Mouse (Mus musculus): ENCODE data around the gene Tctex1d4. TPM values are rescaled to one million over a fixed set of nuclear protein-coding genes. Genes with fewer than 3 reads are reported as not detected.

Gene Tctex1d4
- not detected in 2 replicates for polyA plus RNA-seq (2014; fragmentation: Nextera tagmentation; extraction: Ambion mirVana)

DNA sequence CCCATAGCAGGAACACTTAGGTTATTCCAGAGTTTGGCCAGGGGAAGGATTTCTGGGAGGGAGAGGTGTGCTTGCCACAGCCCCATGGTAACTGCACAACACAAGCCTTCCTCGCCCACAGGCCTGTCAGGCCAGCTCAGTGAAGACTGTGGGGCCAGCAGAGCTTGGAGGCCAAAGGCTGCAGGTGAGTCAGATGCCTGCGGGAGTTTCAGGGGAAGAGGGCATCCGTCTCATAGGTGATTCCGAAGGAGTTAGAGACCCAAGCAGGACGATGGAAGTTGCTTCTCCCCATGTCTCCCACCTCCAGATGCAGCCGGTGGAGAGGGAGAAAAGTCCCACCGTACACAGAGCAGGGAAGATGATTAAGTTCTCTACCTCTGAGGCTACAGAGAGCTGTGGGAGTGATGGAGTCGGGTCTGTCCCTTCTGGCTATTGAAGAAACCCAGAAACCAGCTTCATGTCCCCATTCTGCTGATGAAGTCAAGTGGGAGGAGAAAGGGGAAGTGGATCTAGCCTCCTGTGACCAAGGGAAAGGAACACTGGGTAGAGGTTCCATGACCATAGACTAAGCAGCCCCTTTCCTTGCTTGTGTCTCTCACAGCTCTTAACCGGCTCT lies at the start of gene Tctex1d4:
Gene Tctex1d4 (plus strand): TSS at position 120 of the 616 bp plus-strand sequence.
- WGBS: 69% methylated on average over 9 of the region's 9 CpGs
- no peaks in the 10 kb centered on the region for H3K9me3 ChIP-seq (ENCODE audit: control insufficient read depth, low read length)
- no peak for ATAC-seq (ENCODE audit: insufficient number of reproducible peaks, insufficient read depth, low FRiP score, low read depth)
- H3K27ac ChIP-seq (replicated peaks in 1 of 2; ENCODE audit: control insufficient read depth in 1 of 2, insufficient read depth in 1 of 2, low read depth in 2 of 2, low read length in 2 of 2): peak within 1 kb of the TSS; percentile 88 to 89
- H3K36me3 ChIP-seq (ENCODE audit: control insufficient read depth, insufficient read depth, low read length): peaks cover 10% of the 10 kb centered on the region; the same call in 1 of the 2 replicates
- H3K4me1 ChIP-seq (ENCODE audit: control insufficient read depth in 2 of 2, insufficient read depth in 2 of 2, low read length in 2 of 2): peaks cover 14 to 19% of the 10 kb centered on the region in 2 experiments
- H3K9ac ChIP-seq (ENCODE audit: low read length): peak within 1 kb of the TSS; percentile 47; the same call in 1 of the 2 replicates
- H3K4me3 ChIP-seq (ENCODE audit: control insufficient read depth in 1 of 2, insufficient read depth in 1 of 2, low read depth in 1 of 2, low read length in 2 of 2): no peak within 1 kb of the TSS
- no peak within 1 kb of the TSS for H3K4me2 ChIP-seq (ENCODE audit: low read length)
- no peaks in the 10 kb centered on the region; the same call in 1 of the 2 replicates for H3K27me3 ChIP-seq (ENCODE audit: control insufficient read depth, insufficient read depth, low read length)

DNA sequence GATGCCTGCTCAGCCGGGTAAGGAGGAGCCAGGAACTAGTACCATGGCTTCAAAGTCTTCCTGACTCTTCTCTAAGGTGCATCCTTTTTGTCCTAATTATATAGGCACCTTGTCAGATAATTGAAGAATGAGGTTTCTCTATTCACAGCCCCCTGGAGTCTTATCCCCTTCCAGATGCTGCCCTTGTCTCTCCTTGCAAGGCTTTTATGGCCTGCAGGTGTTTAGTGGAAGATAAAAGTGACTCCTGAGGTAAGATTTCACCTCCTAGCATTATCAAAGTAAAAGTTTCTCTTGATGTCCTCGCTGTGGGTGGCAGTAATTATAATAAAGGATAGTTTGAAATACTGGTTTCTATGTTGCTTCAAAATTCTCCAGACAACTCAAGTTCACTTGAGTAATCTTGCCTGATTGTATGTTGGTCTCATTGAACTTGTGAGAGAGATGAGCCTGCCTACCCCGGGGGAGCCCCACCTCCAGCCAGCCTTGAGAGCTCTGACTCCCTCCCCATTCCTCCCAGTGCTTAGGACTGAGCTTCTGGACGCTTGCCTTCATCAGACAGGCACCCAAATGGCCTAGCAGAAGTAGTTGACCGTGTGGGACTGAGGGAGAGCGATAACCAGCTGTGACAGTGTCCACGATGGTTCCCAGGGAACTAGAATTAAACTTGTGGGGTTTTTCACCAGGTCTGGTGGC lies 38.5 kb upstream of the Tctex1d4 start:
- H3K36me3 ChIP-seq (ENCODE audit: control insufficient read depth, insufficient read depth, low read length): peaks cover 22% of the 10 kb centered on the region
- no peaks in the 10 kb centered on the region for H3K9me3 ChIP-seq (ENCODE audit: control insufficient read depth, low read length)
- no peak overlapping the region for H3K9ac ChIP-seq (ENCODE audit: low read length)
- no peak overlapping the region for H3K27ac ChIP-seq (replicated peaks in 1 of 2; ENCODE audit: control insufficient read depth in 1 of 2, insufficient read depth in 1 of 2, low read depth in 2 of 2, low read length in 2 of 2)
- H3K4me2 ChIP-seq (ENCODE audit: low read length): no peak overlapping the region
- H3K4me3 ChIP-seq (ENCODE audit: control insufficient read depth in 1 of 2, insufficient read depth in 1 of 2, low read depth in 1 of 2, low read length in 2 of 2): no peak overlapping the region
- H3K4me1 ChIP-seq (ENCODE audit: control insufficient read depth in 2 of 2, insufficient read depth in 2 of 2, low read length in 2 of 2): no peaks in the 10 kb centered on the region
- WGBS: 77% methylated on average over 7 of the region's 7 CpGs
- no peaks in the 10 kb centered on the region for H3K27me3 ChIP-seq (ENCODE audit: control insufficient read depth, insufficient read depth, low read length)
- no peak for ATAC-seq (ENCODE audit: insufficient number of reproducible peaks, insufficient read depth, low FRiP score, low read depth)

DNA sequence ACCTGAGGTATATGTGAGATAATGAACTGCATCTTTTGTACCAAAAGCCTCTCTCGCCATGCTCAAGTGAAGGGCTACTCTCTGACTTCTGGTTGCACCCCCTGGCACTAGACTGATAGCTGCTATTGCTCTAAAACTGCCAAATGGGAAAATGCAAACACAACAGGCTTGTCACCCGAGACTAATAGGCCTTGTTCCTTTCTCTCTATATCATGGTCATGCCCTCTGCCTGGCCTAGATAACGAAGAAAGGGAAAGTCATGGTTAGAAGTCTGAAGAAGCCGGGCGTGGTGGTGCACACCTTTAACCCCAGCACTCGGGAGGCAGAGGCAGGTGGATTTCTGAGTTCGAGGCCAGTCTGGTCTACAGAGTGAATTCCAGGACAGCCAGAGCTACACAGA lies 36.0 kb upstream of the Tctex1d4 start:
- H3K4me3 ChIP-seq (ENCODE audit: control insufficient read depth in 1 of 2, insufficient read depth in 1 of 2, low read depth in 1 of 2, low read length in 2 of 2): no peak overlapping the region
- H3K4me2 ChIP-seq (ENCODE audit: low read length): no peak overlapping the region
- H3K27me3 ChIP-seq (ENCODE audit: control insufficient read depth, insufficient read depth, low read length): no peaks in the 10 kb centered on the region
- peaks cover 18% of the 10 kb centered on the region for H3K36me3 ChIP-seq (ENCODE audit: control insufficient read depth, insufficient read depth, low read length)
- H3K4me1 ChIP-seq (ENCODE audit: control insufficient read depth in 2 of 2, insufficient read depth in 2 of 2, low read length in 2 of 2): peaks cover 0 to 2% of the 10 kb centered on the region in 2 experiments; a peak in 1 of 4 replicates
- ATAC-seq (ENCODE audit: insufficient number of reproducible peaks, insufficient read depth, low FRiP score, low read depth): no peak
- no peak overlapping the region for H3K9ac ChIP-seq (ENCODE audit: low read length)
- H3K9me3 ChIP-seq (ENCODE audit: control insufficient read depth, low read length): no peaks in the 10 kb centered on the region
- 81% methylated on average over 7 of the region's 7 CpGs for WGBS
- no peak overlapping the region for H3K27ac ChIP-seq (replicated peaks in 1 of 2; ENCODE audit: control insufficient read depth in 1 of 2, insufficient read depth in 1 of 2, low read depth in 2 of 2, low read length in 2 of 2)

DNA sequence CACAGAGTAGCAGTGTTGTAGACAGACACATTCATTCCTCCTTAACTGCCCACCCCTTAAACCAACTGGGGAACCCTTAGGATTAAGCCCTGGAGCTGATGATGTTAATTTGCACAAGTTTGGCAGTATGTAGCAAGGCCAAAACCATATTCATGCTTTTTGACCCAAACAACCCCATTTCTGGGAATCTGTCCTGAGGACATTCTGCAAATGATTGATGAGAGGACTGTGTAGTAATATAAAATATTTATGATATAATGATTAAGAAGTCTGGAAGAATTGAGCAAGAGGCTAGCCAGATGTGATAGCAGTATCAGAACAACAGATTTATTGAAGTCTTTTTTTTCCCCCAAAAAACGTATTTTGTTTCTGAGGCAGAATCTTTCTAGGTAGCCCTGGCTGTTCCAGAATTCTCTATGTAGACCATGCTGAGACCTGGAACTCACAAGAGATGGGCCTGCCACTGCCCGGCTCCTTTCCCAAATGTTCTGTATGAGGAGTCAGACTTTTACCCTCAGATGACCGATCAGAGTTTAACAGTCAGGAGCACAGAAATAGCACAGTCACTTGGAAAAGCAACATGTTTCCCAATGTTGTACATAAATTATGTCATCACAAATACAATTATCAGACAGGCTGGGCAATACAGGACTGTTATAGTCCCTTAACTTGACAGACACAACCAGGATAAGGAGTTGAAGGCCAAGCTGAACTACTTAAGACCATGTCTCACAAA lies 31.8 kb upstream of the Tctex1d4 start:
- H3K9ac ChIP-seq (ENCODE audit: low read length): no peak overlapping the region
- H3K27ac ChIP-seq (replicated peaks in 1 of 2; ENCODE audit: control insufficient read depth in 1 of 2, insufficient read depth in 1 of 2, low read depth in 2 of 2, low read length in 2 of 2): no peak overlapping the region
- H3K4me2 ChIP-seq (ENCODE audit: low read length): no peak overlapping the region
- ATAC-seq (ENCODE audit: insufficient number of reproducible peaks, insufficient read depth, low FRiP score, low read depth): no peak
- WGBS: 76% methylated on average over 3 of the region's 3 CpGs
- H3K4me3 ChIP-seq (ENCODE audit: control insufficient read depth in 1 of 2, insufficient read depth in 1 of 2, low read depth in 1 of 2, low read length in 2 of 2): no peak overlapping the region
- no peaks in the 10 kb centered on the region for H3K27me3 ChIP-seq (ENCODE audit: control insufficient read depth, insufficient read depth, low read length)
- H3K4me1 ChIP-seq (ENCODE audit: control insufficient read depth in 2 of 2, insufficient read depth in 2 of 2, low read length in 2 of 2): peaks cover 4 to 12% of the 10 kb centered on the region in 2 experiments; a peak in 3 of 4 replicates
- H3K9me3 ChIP-seq (ENCODE audit: control insufficient read depth, low read length): no peaks in the 10 kb centered on the region
- no peaks in the 10 kb centered on the region for H3K36me3 ChIP-seq (ENCODE audit: control insufficient read depth, insufficient read depth, low read length)

DNA sequence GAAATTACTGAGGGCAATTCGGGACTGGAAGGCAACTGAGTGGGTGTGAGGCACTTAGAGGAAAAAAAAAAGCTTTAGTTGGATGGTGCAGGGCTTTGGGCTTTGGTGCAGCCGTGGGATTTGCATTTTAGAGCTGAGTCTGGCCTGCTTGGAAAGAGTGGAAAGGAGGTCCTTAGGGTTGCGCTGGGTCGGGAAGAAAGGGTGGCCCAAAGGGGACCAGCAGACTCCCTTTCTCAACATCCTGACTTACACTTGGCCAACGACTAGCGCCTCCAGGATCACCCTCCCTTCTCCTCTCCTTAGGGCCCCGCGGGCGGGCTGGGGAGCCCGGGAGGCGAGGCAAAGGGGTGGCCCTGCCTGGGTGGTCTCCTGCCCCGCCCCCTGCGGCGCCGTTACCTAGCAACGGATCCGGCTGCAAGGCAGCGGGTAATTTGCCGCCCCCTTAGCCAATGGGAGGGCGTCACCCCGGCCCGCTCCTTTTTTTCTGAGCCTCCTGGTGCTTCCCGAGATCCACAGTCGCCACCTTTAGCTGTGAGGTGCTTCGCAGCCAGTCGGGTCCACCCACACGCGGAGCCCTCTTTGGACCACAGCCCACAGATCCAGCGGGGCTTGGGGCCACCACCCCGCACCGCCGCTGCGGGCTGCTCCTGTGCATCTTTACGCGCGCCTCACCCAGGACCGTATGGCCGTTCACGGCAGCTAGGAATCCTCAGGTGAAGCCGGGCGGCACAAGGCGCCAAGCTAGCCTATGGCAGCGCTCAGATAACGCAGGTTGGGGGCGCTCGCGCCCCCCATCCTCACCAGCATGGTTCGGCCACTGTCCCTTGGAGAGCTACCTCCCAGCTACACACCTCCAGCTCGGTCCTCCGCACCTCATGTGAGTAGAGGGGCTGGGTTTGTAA lies 30.8 kb upstream of the Tctex1d4 start, which contains the start of gene Ptch2:
Gene Ptch2 (plus strand): TSS at position 525 of the 902 bp plus-strand sequence.
- no peaks in the 10 kb centered on the region for H3K36me3 ChIP-seq (ENCODE audit: control insufficient read depth, insufficient read depth, low read length)
- H3K9me3 ChIP-seq (ENCODE audit: control insufficient read depth, low read length): no peaks in the 10 kb centered on the region
- peak within 1 kb of the TSS; percentile 86 for H3K4me2 ChIP-seq (ENCODE audit: low read length)
- no peaks in the 10 kb centered on the region for H3K27me3 ChIP-seq (ENCODE audit: control insufficient read depth, insufficient read depth, low read length)
- peak within 1 kb of the TSS; percentile 39 for H3K9ac ChIP-seq (ENCODE audit: low read length)
- peak within 1 kb of the TSS; percentile 48 to 58 for H3K4me3 ChIP-seq (ENCODE audit: control insufficient read depth in 1 of 2, insufficient read depth in 1 of 2, low read depth in 1 of 2, low read length in 2 of 2)
- H3K4me1 ChIP-seq (ENCODE audit: control insufficient read depth in 2 of 2, insufficient read depth in 2 of 2, low read length in 2 of 2): peaks cover 4 to 12% of the 10 kb centered on the region in 2 experiments; a peak in 3 of 4 replicates
- 2% methylated on average over 42 of the region's 50 CpGs for WGBS
- ATAC-seq (ENCODE audit: insufficient number of reproducible peaks, insufficient read depth, low FRiP score, low read depth): peak; percentile 26; the same call in 1 of the 2 replicates
- peak within 1 kb of the TSS; percentile 73 to 75 for H3K27ac ChIP-seq (replicated peaks in 1 of 2; ENCODE audit: control insufficient read depth in 1 of 2, insufficient read depth in 1 of 2, low read depth in 2 of 2, low read length in 2 of 2)

DNA sequence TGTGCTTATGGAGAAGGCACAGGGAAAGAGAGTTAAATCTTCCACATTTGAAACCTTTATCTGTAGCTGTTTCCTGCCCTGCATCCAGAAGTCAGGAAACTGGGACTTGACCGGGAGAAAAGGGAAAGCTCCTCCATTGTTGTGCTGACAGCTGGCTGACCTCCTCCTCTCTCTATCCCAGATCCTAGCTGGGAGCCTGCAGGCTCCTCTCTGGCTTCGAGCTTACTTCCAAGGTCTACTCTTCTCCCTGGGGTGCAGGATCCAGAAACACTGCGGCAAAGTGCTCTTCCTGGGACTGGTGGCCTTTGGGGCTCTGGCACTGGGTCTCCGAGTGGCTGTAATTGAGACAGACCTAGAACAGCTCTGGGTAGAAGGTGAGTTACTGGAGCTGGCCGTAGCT lies 29.9 kb upstream of the Tctex1d4 start:
- peaks cover 4 to 15% of the 10 kb centered on the region in 2 experiments; a peak in 3 of 4 replicates for H3K4me1 ChIP-seq (ENCODE audit: control insufficient read depth in 2 of 2, insufficient read depth in 2 of 2, low read length in 2 of 2)
- no peak for ATAC-seq (ENCODE audit: insufficient number of reproducible peaks, insufficient read depth, low FRiP score, low read depth)
- peak overlapping the region; percentile 39; the same call in 1 of the 2 replicates for H3K9ac ChIP-seq (ENCODE audit: low read length)
- H3K9me3 ChIP-seq (ENCODE audit: control insufficient read depth, low read length): no peaks in the 10 kb centered on the region
- WGBS: 14% methylated on average over 5 of the region's 5 CpGs
- no peaks in the 10 kb centered on the region for H3K27me3 ChIP-seq (ENCODE audit: control insufficient read depth, insufficient read depth, low read length)
- H3K4me2 ChIP-seq (ENCODE audit: low read length): peak overlapping the region; percentile 86
- peak overlapping the region; percentile 73 to 75 for H3K27ac ChIP-seq (replicated peaks in 1 of 2; ENCODE audit: control insufficient read depth in 1 of 2, insufficient read depth in 1 of 2, low read depth in 2 of 2, low read length in 2 of 2)
- peak overlapping the region; percentile 48 to 58 for H3K4me3 ChIP-seq (ENCODE audit: control insufficient read depth in 1 of 2, insufficient read depth in 1 of 2, low read depth in 1 of 2, low read length in 2 of 2)
- no peaks in the 10 kb centered on the region for H3K36me3 ChIP-seq (ENCODE audit: control insufficient read depth, insufficient read depth, low read length)

Data from heart, embryonic 14.5 days (tissue).